Mouse (Mus musculus) hindbrain, embryonic 11.5 days (tissue): ENCODE results near the gene Enpp1. TPM values are rescaled to one million over a fixed set of nuclear protein-coding genes. Genes with fewer than 3 reads are reported as not detected.

ENCODE experiments used
- ATAC-seq: fragments of 200-750 bp; cut with Nextera tagmentation; 2 replicates; pipeline ENCODE4 v1.8.0; 2017; ENCODE audit warnings: mild to moderate bottlenecking, moderate TSS enrichment, moderate library complexity; ENCODE audit not compliant: low FRiP score
- DNase-seq: peaks from one replicate; pipeline ENCODE4 v3.0.0-alpha.2; 2015; ENCODE audit warnings: low spot score
- H3K27ac ChIP-seq: fragments of 300-500 bp; sonication (generic); 2 replicates; pipeline ENCODE4 v1.5.1; 2014; ENCODE audit warnings: mild to moderate bottlenecking, low read depth, low read length
- H3K27me3 ChIP-seq: fragments of 300-500 bp; sonication (generic); 2 replicates; pipeline ENCODE4 v1.6.1; 2014; ENCODE audit warnings: mild to moderate bottlenecking, low read length, moderate library complexity, mixed read lengths; ENCODE audit not compliant: control insufficient read depth, insufficient read depth
- H3K36me3 ChIP-seq: fragments of 300-500 bp; sonication (generic); 2 replicates; pipeline ENCODE4 v1.6.1; 2014; ENCODE audit warnings: mild to moderate bottlenecking, low read length, moderate library complexity, mixed read lengths; ENCODE audit not compliant: control insufficient read depth, insufficient read depth
- H3K4me1 ChIP-seq: fragments of 300-500 bp; sonication (generic); replicated peaks from 2 replicates; pipeline ENCODE4 v1.6.1; 2014; ENCODE audit warnings: low read length, mixed read lengths; ENCODE audit not compliant: control insufficient read depth, insufficient read depth
- H3K4me2 ChIP-seq: fragments of 300-500 bp; sonication (generic); replicated peaks from 2 replicates; pipeline ENCODE4 v1.6.1; 2014; ENCODE audit warnings: mild to moderate bottlenecking, low read depth, low read length
- H3K4me3 ChIP-seq: fragments of 300-500 bp; sonication (generic); 2 replicates; pipeline ENCODE4 v1.5.1; 2014; ENCODE audit warnings: low read depth, low read length
- H3K9ac ChIP-seq: fragments of 300-500 bp; sonication (generic); 2 replicates; pipeline ENCODE4 v1.6.1; 2014; ENCODE audit warnings: low read depth, low read length
- H3K9me3 ChIP-seq: fragments of 300-500 bp; sonication (generic); 2 replicates; pipeline ENCODE4 v1.6.1; 2016; ENCODE audit warnings: low read length; ENCODE audit not compliant: control insufficient read depth
- WGBS: fragments of 180-500 bp; shearing (Covaris S2); extraction: QIAGEN DNeasy Blood & Tissue Kit; methylation state at CpG from one replicate; pipeline ENCODE4 v1.1.7; 2014; 5-methylcytosine and 5-hydroxymethylcytosine counted together
- polyA plus RNA-seq: library from polyadenylated mRNA; unstranded; fragments of >200 nt; fragmentation: Nextera tagmentation; extraction: Ambion mirVana; gene quantifications from 2 replicates; pipeline ENCODE4 v1.2.1, GENCODE M21; 2014

Gene Enpp1
- polyA plus RNA-seq, 1 experiment from 2014 or later = 1.2 TPM

DNA sequence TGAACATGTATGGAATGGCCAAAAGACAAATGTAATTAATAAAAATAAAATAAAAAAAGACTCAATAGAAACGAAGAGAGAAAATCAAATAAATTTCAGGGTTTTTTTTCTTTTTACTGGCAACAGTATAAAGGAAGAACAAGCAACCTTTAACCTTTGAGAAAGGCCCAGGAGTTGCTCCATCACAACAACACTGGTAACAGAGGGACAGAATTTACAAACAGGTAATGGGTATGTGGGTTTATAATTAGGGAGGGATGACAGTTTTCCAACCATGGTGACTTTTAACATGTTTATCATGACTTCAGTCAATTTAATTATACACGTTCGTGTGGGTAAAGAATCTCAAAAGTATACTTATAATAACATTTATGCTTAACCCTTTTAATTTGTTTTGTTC lies 15.2 kb downstream of the Enpp1 start:
- WGBS = 91% methylated on average over 3 of the region's 3 CpGs
- Histone ChIP-seq H3K36me3 (no peaks in the 10 kb centered on the region), H3K9ac (no peak overlapping the region), H3K4me2 (no peak overlapping the region), H3K4me3 (no peak overlapping the region), H3K27me3 (no peaks in the 10 kb centered on the region), H3K9me3 (no peaks in the 10 kb centered on the region), H3K4me1 (no peaks in the 10 kb centered on the region), H3K27ac (no peak overlapping the region)
- DNase-seq (no peak), ATAC-seq (no peak)

DNA sequence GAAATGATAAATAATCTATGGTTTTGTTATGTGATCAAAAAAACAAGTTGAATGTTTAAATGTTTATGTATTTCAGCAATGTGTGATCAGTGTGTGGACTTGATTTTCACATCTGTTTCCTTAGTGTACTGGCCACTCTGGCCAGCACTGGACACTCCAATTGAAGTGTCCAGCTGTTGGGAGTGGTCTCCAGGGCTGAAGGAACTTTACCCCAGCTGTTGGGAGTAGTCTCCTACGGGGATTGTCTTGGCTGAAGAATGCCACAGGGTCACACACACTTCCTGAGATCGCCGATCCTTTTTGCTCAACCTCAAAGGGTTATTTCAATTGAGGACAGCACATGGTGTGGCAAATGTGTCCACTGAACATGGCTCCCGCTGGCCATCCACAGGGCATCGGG lies 16.2 kb downstream of the Enpp1 start:
- H3K4me1 ChIP-seq = no peaks in the 10 kb centered on the region
- no peaks in the 10 kb centered on the region for H3K36me3 ChIP-seq
- ATAC-seq (no peak), DNase-seq (no peak)
- H3K9ac ChIP-seq = no peak overlapping the region
- H3K4me3 ChIP-seq = no peak overlapping the region
- no peak overlapping the region for H3K4me2 ChIP-seq
- no peaks in the 10 kb centered on the region for H3K27me3 ChIP-seq
- 61% methylated on average over 5 of the region's 5 CpGs for WGBS
- H3K9me3 ChIP-seq = no peaks in the 10 kb centered on the region
- no peak overlapping the region for H3K27ac ChIP-seq

DNA sequence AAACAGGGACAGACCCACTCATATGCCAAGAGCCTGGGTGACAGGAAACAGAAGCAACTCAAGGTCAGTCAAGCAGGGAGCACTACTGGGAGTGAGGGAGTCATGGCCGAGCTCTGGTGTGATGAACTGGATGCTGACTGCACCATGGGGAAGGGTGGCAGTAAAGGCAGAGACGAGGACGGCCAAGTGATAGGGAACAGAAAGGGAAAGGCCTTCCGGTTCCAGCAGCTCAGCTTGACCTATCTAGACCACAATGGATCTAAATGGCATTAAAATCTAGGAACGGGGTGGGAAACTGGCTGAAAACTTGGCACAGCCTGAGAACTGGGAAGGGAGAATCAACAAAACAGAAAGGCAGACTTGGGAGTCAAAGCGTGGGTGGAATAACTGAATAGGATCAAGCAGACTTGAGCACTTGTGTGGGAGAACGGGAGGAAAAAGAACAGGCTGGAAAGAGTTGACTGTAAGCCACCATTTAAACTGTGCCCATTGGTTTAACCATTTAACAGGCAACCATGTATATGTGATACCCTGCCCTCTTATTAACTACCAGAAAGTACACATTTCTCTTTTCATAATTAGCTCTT lies 29.3 kb downstream of the Enpp1 start:
- Histone ChIP-seq H3K27ac (no peak overlapping the region), H3K4me2 (no peak overlapping the region), H3K36me3 (no peaks in the 10 kb centered on the region), H3K9me3 (no peaks in the 10 kb centered on the region), H3K4me3 (no peak overlapping the region), H3K27me3 (no peaks in the 10 kb centered on the region), H3K4me1 (no peaks in the 10 kb centered on the region), H3K9ac (no peak overlapping the region)
- WGBS = 84% methylated on average over 7 of the region's 7 CpGs
- ATAC-seq (no peak), DNase-seq (no peak)

DNA sequence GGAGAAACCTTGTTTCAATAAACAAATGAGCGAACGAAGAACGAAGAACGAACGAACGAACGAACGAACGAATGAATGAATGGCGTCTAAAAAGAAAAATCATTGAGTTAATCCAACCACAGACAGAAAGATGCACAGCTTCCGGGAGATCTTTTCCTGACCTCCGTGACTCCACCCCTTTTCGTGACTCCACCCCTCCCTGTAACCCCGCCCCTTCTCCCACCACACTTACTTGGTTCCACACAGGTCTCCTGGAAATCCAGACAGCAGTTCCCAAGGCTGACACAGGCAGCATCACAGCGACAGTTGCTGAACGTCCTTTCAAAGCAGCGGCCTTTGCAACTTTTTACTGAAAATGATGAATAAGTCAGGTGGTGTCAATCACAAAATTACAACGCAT lies 34.3 kb downstream of the Enpp1 start:
- H3K9me3 ChIP-seq = no peaks in the 10 kb centered on the region
- H3K36me3 ChIP-seq = no peaks in the 10 kb centered on the region
- H3K9ac ChIP-seq = no peak overlapping the region
- no peak overlapping the region for H3K27ac ChIP-seq
- no peaks in the 10 kb centered on the region for H3K4me1 ChIP-seq
- 92% methylated on average over 18 of the region's 18 CpGs for WGBS
- ATAC-seq (no peak), DNase-seq (no peak)
- H3K4me2 ChIP-seq = no peak overlapping the region
- H3K27me3 ChIP-seq = no peaks in the 10 kb centered on the region
- no peak overlapping the region for H3K4me3 ChIP-seq

DNA sequence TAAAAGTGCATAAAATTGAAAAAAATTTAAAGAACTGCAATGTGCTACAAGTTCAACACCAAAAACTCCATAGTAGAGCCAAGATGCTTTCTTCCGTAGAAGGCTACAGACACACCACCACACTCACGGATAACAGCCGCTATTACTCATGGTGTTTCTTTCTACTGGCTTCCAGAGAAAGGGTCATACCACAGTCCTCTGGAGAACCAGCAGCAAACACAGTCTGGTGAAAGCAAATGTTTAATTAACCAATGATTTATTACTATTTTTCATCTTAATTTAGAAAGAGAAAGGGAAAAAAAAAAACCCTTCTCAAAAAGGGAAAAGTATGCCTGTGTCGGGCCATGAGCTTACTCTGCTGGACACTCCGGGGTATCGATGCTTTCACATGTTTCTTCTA lies 37.7 kb downstream of the Enpp1 start:
- H3K9ac ChIP-seq = no peak overlapping the region
- no peaks in the 10 kb centered on the region for H3K9me3 ChIP-seq
- no peak for ATAC-seq
- H3K4me2 ChIP-seq = no peak overlapping the region
- 95% methylated on average over 6 of the region's 6 CpGs for WGBS
- H3K4me1 ChIP-seq = no peaks in the 10 kb centered on the region
- no peaks in the 10 kb centered on the region for H3K27me3 ChIP-seq
- DNase-seq = no peak
- no peak overlapping the region for H3K4me3 ChIP-seq
- no peaks in the 10 kb centered on the region for H3K36me3 ChIP-seq
- H3K27ac ChIP-seq = no peak overlapping the region

DNA sequence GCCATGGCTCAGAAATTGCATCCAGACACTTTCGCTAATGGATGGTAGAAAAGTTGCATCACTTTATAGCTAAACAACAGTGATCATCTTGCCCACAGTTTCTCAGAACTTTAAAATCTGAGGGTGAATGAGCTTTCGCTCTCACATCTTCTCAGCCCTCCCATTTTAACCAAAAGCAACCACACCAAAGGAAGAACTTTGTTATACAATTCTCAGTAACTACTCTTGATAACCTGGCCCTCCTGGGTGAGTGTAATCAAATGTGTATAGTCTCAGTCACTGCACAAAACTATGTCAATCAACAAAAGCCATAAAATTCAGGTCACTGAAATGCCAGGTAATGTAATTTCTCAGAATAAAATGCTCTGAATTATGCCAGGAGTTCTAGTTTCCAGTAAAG lies 39.0 kb downstream of the Enpp1 start:
- H3K36me3 ChIP-seq = no peaks in the 10 kb centered on the region
- WGBS = 96% methylated on average over 2 of the region's 2 CpGs
- no peak for ATAC-seq

DNA sequence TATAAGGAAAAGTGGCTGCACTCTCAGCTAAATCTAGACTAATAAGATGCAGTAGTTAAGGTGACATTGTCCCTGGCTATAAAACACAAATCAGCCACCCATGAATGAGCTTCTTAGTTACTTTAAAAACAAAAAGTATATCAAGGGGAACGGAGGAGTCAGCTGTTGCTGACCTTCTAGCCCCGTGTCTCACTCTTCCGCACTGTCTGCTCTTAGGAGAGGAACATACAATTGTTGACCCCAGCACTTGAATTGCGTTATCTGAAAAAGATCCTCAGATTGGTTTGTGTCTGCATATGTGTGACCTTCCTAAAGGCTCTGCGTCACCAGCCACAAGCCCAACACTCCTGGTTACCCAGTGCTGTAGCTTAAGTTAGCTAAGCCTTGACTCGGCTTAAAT lies 41.4 kb downstream of the Enpp1 start:
- H3K4me1 ChIP-seq = no peaks in the 10 kb centered on the region
- no peaks in the 10 kb centered on the region for H3K36me3 ChIP-seq
- DNase-seq (no peak), ATAC-seq (no peak)
- no peaks in the 10 kb centered on the region for H3K27me3 ChIP-seq
- no peaks in the 10 kb centered on the region for H3K9me3 ChIP-seq
- WGBS = 90% methylated on average over 6 of the region's 6 CpGs
- no peak overlapping the region for H3K27ac ChIP-seq
- H3K4me2 ChIP-seq = no peak overlapping the region
- no peak overlapping the region for H3K4me3 ChIP-seq
- no peak overlapping the region for H3K9ac ChIP-seq

More for the DNA sequence above, 39.0 kb downstream of the Enpp1 start:
- H3K27me3 ChIP-seq = no peaks in the 10 kb centered on the region
- no peak for DNase-seq
- no peak overlapping the region for H3K9ac ChIP-seq
- H3K4me2 ChIP-seq = no peak overlapping the region
- H3K27ac ChIP-seq = no peak overlapping the region
- no peaks in the 10 kb centered on the region for H3K9me3 ChIP-seq
- no peak overlapping the region for H3K4me3 ChIP-seq
- H3K4me1 ChIP-seq = no peaks in the 10 kb centered on the region

DNA sequence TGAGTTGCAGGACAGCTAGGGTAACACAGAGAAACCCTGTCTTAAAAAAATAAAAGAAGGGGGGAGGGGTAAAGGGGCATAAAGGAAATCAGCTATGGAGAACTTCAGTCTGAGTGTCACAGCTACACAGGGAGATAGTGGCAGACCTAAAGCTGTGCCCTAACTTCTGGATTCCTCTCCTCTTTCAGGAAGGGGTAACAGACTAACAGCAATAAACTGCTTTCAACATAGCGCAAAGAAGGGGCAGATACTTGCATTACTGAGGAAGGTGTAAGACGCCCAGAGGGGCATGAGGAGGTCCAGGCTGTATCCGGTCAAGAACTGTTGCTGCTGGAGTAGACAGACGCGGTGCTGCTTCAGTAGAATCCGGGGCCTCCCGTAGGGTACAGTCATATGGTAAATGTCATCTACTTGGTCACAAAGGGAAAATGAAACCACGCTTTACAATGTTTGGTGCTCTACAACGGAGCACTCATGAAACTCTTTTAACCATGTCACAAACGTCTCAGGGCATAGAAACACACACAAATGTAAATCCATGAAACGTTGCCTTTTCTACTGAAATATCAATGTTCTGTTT lies 60.9 kb downstream of the Enpp1 start:
- H3K36me3 ChIP-seq = no peaks in the 10 kb centered on the region
- DNase-seq = no peak

DNA sequence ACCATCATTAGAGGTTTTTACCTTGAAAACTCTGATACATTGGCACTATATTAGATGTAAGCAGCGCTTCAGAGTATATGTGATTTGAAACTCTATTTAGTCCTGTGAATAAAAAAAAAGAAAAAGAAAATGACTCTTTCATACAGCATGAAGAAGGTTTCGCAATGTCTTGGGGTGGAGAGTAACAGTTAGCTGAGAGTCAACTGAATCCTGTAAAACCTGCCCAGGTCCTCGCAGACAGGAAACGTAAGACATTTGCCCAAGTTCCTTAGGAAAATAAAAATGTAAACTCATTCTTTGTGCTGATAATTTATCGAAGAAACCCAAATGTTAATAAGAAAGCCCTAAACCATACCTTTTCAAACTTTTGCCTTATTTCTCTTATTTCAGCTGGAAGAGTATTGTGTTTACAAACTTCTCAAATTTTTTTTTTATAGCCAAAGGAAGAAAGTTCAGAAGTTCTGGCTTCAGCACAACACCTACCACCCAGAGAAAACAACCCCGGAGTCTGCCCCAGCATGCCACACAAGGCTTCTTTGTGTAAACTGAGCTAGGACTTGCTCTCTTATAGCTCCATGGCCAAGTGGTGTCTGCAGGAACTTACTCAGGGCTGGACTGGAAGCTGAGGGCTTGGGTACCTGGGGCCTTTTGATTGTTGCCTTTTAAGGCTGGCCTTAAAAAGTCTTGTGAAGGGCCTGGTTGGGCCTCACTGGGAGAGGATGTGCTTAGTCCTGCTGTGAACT lies 63.8 kb downstream of the Enpp1 start:
- Histone ChIP-seq H3K27ac (no peak overlapping the region), H3K4me2 (no peak overlapping the region), H3K27me3 (no peaks in the 10 kb centered on the region), H3K4me3 (no peak overlapping the region), H3K9me3 (no peaks in the 10 kb centered on the region), H3K36me3 (no peaks in the 10 kb centered on the region), H3K9ac (no peak overlapping the region), H3K4me1 (no peaks in the 10 kb centered on the region)
- WGBS = 85% methylated on average over 6 of the region's 6 CpGs
- DNase-seq = no peak
- ATAC-seq = no peak

More for the DNA sequence above, 60.9 kb downstream of the Enpp1 start:
- ATAC-seq = no peak
- Histone ChIP-seq H3K9ac (no peak overlapping the region), H3K27ac (no peak overlapping the region), H3K27me3 (no peaks in the 10 kb centered on the region), H3K9me3 (no peaks in the 10 kb centered on the region), H3K4me1 (no peaks in the 10 kb centered on the region), H3K4me3 (no peak overlapping the region), H3K4me2 (no peak overlapping the region)
- WGBS = 86% methylated on average over 11 of the region's 11 CpGs
